Mouse (Mus musculus) heart, embryonic 16.5 days (tissue): ENCODE data around the gene Adgrl2. TPM values are rescaled to one million over a fixed set of nuclear protein-coding genes. Genes with fewer than 3 reads are reported as not detected.

ENCODE experiments used
- ATAC-seq: fragments of 200-750 bp; cut with Nextera tagmentation; replicated peaks from 2 replicates; pipeline ENCODE4 v1.8.0; 2017; ENCODE audit warnings: moderate number of reproducible peaks; ENCODE audit not compliant: insufficient read depth, low FRiP score; ENCODE audit errors: extremely low read depth
- H3K27ac ChIP-seq: fragments of 300-500 bp; sonication (generic); 2 replicates; pipeline ENCODE4 v1.5.1; 2014; ENCODE audit warnings: mild to moderate bottlenecking, low read length, control low read depth, moderate library complexity
- H3K27me3 ChIP-seq: fragments of 300-500 bp; sonication (generic); 2 replicates; pipeline ENCODE4 v1.6.1; 2014; ENCODE audit warnings: low read length, mixed read lengths; ENCODE audit not compliant: control insufficient read depth, insufficient read depth
- H3K36me3 ChIP-seq: fragments of 300-500 bp; sonication (generic); 2 replicates; pipeline ENCODE4 v1.6.1; 2014; ENCODE audit not compliant: control insufficient read depth, insufficient read depth
- H3K4me1 ChIP-seq: fragments of 300-500 bp; sonication (generic); 2 replicates; pipeline ENCODE4 v1.6.1; 2014; ENCODE audit warnings: low read length, mixed read lengths; ENCODE audit not compliant: control insufficient read depth, insufficient read depth
- H3K4me2 ChIP-seq: fragments of 300-500 bp; sonication (generic); 2 replicates; pipeline ENCODE4 v1.6.1; 2014; ENCODE audit warnings: low read depth, mild to moderate bottlenecking, control low read depth, low read length
- H3K4me3 ChIP-seq: fragments of 300-500 bp; sonication (generic); 2 replicates; pipeline ENCODE4 v1.5.1; 2014; ENCODE audit warnings: mild to moderate bottlenecking, control low read depth, low read length
- H3K9ac ChIP-seq: fragments of 300-500 bp; sonication (generic); 2 replicates; pipeline ENCODE4 v1.6.1; 2014; ENCODE audit warnings: low read length, control low read depth
- H3K9me3 ChIP-seq: fragments of 300-500 bp; sonication (generic); replicated peaks from 2 replicates; pipeline ENCODE4 v1.6.1; 2016; ENCODE audit warnings: low read length; ENCODE audit not compliant: control insufficient read depth
- WGBS: fragments of 180-500 bp; shearing (Covaris S2); extraction: QIAGEN DNeasy Blood & Tissue Kit; methylation state at CpG from one replicate; pipeline ENCODE4 v1.1.7; 2014; 5-methylcytosine and 5-hydroxymethylcytosine counted together
- polyA plus RNA-seq: library from polyadenylated mRNA; unstranded; fragments of >200 nt; fragmentation: Nextera tagmentation; extraction: Ambion mirVana; gene quantifications from 2 replicates; pipeline ENCODE4 v1.2.1, GENCODE M21; 2015

The Adgrl2 gene
- polyA plus RNA-seq, 1 experiment from 2014 or later, result 32.7 TPM

DNA sequence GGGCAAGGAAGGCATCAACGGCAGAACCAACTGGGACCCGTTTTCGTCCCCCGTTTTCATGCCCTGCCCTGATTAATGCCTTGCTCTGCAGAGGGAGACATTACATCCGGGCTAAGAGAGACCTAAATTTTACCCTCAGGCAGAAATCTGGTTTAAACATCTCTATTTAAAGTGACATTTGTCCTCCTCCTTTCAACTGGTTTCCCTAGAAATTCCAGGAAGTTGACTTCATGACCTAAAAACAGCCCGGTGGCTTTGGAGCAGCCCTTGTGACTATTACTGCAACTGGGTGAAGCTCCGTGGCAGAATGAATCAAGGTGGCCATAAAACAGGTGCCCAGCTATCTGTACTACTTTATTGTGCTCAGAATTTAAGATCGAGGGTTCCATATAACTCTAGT is 8.6 kb downstream of the Adgrl2 start:
- no peak overlapping the region for H3K27ac ChIP-seq
- 42% methylated on average over 8 of the region's 8 CpGs for WGBS
- peak overlapping the region; percentile 35; the same call in 1 of the 2 replicates for H3K4me2 ChIP-seq
- peaks cover 55% of the 10 kb centered on the region for H3K4me1 ChIP-seq
- H3K9me3 ChIP-seq, result no peaks in the 10 kb centered on the region
- H3K27me3 ChIP-seq, result no peaks in the 10 kb centered on the region
- H3K9ac ChIP-seq, result 0 out of 2 replicates have a peak overlapping the region, but pooled peaks have one; percentile 21
- ATAC-seq, result no peak
- H3K36me3 ChIP-seq, result no peaks in the 10 kb centered on the region
- no peak overlapping the region for H3K4me3 ChIP-seq

GRCm38 (mm10) chr3:148978541-148978940 is 11.8 kb downstream of the Adgrl2 start:
- H3K9me3 ChIP-seq, result no peaks in the 10 kb centered on the region
- H3K4me2 ChIP-seq, result no peak overlapping the region
- WGBS, result 44% methylated on average over 8 of the region's 8 CpGs
- peaks cover 37% of the 10 kb centered on the region for H3K4me1 ChIP-seq
- H3K27me3 ChIP-seq, result no peaks in the 10 kb centered on the region
- no peak overlapping the region for H3K9ac ChIP-seq
- no peaks in the 10 kb centered on the region for H3K36me3 ChIP-seq
- no peak for ATAC-seq
- H3K27ac ChIP-seq, result no peak overlapping the region
- no peak overlapping the region for H3K4me3 ChIP-seq

- peak overlapping the region; percentile 67 for H3K4me2 ChIP-seq
- ATAC-seq, result no peak
Observed at GRCm38 (mm10) chr3:148977838-148978237, 12.5 kb downstream of the Adgrl2 start.

DNA sequence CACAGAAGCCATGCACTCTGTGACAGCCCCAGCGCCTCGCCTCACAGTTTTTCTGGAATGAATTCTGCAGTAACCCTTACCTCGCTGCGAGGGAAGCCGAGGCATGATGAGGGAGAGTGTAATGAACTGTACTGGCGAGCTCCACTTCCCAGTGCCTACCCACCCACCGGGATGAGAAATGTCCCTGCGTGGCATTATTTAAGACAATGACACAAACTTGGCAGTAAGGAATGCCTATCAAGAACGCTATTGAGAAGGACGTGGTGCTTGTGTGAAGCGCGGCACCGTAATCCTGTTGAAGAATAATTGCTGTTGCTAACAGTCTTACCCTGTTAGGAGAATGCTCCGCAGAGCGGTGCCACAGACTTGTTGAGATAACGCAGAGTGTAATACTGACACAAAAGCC is 13.2 kb downstream of the Adgrl2 start:
- ATAC-seq, result peak; percentile 58
- Histone ChIP-seq H3K4me1 (peaks cover 35% of the 10 kb centered on the region), H3K4me3 (peak overlapping the region; percentile 46), H3K9me3 (no peaks in the 10 kb centered on the region), H3K27ac (peak overlapping the region; percentile 56), H3K27me3 (no peaks in the 10 kb centered on the region), H3K4me2 (peak overlapping the region; percentile 67), H3K36me3 (no peaks in the 10 kb centered on the region), H3K9ac (peak overlapping the region; percentile 51)
- 19% methylated on average over 16 of the region's 16 CpGs for WGBS

More at GRCm38 (mm10) chr3:148977838-148978237, 12.5 kb downstream of the Adgrl2 start:
- H3K36me3 ChIP-seq, result no peaks in the 10 kb centered on the region
- H3K27me3 ChIP-seq, result no peaks in the 10 kb centered on the region
- peak overlapping the region; percentile 46 for H3K4me3 ChIP-seq
- 62% methylated on average over 6 of the region's 6 CpGs for WGBS
- H3K27ac ChIP-seq, result no peak overlapping the region
- peaks cover 32% of the 10 kb centered on the region for H3K4me1 ChIP-seq
- H3K9me3 ChIP-seq, result no peaks in the 10 kb centered on the region
- no peak overlapping the region; the same call in none of the 2 replicates for H3K9ac ChIP-seq

DNA sequence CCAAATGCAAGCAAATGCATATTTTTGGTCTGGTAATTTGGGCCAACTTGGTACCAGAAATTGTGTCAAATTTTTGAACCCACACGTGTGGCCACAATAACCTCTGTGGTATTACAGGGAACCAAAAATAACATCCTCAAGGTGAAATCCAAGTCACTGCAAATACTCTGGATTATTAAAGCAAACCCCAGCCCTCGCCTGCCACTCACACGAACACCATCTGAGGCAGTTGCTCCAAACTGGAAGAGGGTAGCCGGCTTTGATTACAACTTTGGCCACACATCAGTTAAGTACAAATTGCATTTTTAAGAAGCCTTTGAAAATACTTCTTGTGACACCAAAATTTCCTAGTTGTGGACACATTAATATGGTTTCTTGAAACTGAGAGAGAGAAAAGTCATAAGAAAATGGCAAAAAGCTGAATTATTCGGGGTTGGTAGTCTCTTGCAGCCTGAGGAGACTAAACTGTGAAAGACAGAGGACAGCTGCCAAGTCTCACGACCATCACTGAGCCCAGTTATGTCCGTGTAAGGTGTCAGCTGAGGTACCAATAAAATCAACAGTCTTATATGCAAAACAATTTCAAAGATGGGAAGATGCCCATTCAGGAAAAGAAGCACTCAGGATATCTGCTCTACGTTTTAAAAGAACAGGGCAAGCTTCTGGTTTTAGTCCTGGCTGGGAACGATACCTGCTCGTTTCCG is 18.3 kb downstream of the Adgrl2 start:
- 63% methylated on average over 11 of the region's 11 CpGs for WGBS
- ATAC-seq, result no peak
- no peak overlapping the region for H3K4me3 ChIP-seq

DNA sequence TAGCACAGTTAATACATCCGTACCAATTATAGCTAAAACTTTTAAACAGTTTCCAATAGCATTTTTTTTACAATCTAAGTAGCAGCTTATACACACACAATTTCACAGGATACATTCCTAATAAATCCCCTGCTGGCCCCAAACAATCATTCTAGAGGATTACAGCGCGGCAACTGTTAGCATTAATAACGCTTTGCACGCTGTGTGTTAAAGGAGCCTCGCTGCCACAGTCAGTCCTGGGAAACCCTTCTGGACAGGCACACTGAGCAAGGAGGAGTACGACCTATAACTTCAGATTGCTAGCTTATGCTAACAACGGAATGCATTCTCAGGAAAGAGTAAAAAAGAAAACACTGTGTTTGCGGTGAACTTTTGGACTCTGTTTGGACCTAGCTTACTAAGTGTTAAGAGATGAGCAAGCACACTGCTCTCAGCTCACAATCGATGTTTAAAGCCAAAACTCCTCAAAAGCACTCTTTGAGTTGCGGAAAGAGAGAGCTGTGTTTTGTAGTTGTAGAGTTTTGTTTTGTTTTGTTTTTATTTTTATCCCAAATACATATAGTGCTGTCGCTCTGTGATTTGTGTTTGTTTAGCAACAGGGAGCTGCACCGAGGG is 25.3 kb downstream of the Adgrl2 start:
- Histone ChIP-seq H3K4me2 (no peak overlapping the region), H3K36me3 (no peaks in the 10 kb centered on the region), H3K4me1 (peaks cover 22% of the 10 kb centered on the region), H3K27ac (no peak overlapping the region), H3K27me3 (no peaks in the 10 kb centered on the region), H3K9ac (no peak overlapping the region), H3K9me3 (no peaks in the 10 kb centered on the region), H3K4me3 (no peak overlapping the region)
- 80% methylated on average over 13 of the region's 13 CpGs for WGBS
- no peak for ATAC-seq

More for the DNA sequence above, 18.3 kb downstream of the Adgrl2 start:
- H3K4me1 ChIP-seq, result peaks cover 21% of the 10 kb centered on the region
- H3K9me3 ChIP-seq, result no peaks in the 10 kb centered on the region
- H3K27ac ChIP-seq, result no peak overlapping the region
- H3K27me3 ChIP-seq, result no peaks in the 10 kb centered on the region
- H3K9ac ChIP-seq, result no peak overlapping the region
- H3K4me2 ChIP-seq, result no peak overlapping the region
- no peaks in the 10 kb centered on the region for H3K36me3 ChIP-seq

GRCm38 (mm10) chr3:148963381-148964044 is 26.8 kb downstream of the Adgrl2 start:
- Histone ChIP-seq H3K4me1 (peaks cover 38% of the 10 kb centered on the region), H3K27ac (no peak overlapping the region)
- WGBS, result 90% methylated on average over 5 of the region's 5 CpGs

DNA sequence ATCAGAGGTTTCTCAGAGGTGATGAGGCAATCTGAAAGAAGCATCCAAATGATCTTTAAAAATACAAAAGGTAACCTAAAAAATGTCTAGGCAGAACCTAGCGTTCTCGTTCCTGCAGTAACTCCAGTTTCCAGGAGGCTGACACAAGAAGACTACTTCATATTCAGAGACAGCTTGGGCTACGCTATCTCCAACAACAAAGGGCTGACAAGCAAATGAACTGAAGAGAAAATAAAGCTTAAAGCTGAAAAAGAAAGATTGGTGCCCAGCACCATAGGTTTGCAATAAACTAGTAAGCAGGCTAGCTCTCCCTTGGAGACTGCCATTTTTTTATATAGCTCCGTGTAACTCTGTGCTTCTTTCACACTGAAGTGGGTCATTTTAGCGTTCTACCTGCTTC is 28.7 kb downstream of the Adgrl2 start:
- Histone ChIP-seq H3K27me3 (no peaks in the 10 kb centered on the region), H3K4me3 (no peak overlapping the region), H3K4me2 (no peak overlapping the region), H3K27ac (no peak overlapping the region), H3K36me3 (no peaks in the 10 kb centered on the region), H3K9me3 (no peaks in the 10 kb centered on the region), H3K9ac (no peak overlapping the region), H3K4me1 (peaks cover 43% of the 10 kb centered on the region)
- ATAC-seq, result no peak
- 67% methylated on average over 5 of the region's 5 CpGs for WGBS

More at GRCm38 (mm10) chr3:148963381-148964044, 26.8 kb downstream of the Adgrl2 start:
- Histone ChIP-seq H3K4me2 (no peak overlapping the region), H3K9ac (no peak overlapping the region), H3K27me3 (no peaks in the 10 kb centered on the region), H3K36me3 (no peaks in the 10 kb centered on the region), H3K9me3 (no peaks in the 10 kb centered on the region), H3K4me3 (no peak overlapping the region)
- ATAC-seq, result no peak
